Mouse (Mus musculus) R1 (cell line): ENCODE data around the gene A630073D07Rik.
"Not testable (repeated sequence)": the region's sequence is repeated elsewhere in the genome, so short reads cannot be mapped to it uniquely, and the experiment has no call there.

Experiments used
- DNase-seq: peaks from one replicate; pipeline ENCODE4 v3.0.0-alpha.2; 2018; ENCODE audit warnings: low read depth, low spot score

Gene A630073D07Rik

GRCm38 (mm10) chr6:132651426-132651825 is at the start of gene A630073D07Rik:
TSS of gene A630073D07Rik (minus strand) at chr6:132651526.
- no peak for DNase-seq

- DNase-seq: no peak
These were observed 49.6 kb upstream of the A630073D07Rik start, which contains the start of gene Tas2r121 for GRCm38 (mm10) chr6:132700907-132701306. TSS of gene Tas2r121 (minus strand) at chr6:132701007.

- not testable (repeated sequence) for DNase-seq
These were observed 40.3 kb upstream of the A630073D07Rik start for GRCm38 (mm10) chr6:132691596-132691995.

DNA sequence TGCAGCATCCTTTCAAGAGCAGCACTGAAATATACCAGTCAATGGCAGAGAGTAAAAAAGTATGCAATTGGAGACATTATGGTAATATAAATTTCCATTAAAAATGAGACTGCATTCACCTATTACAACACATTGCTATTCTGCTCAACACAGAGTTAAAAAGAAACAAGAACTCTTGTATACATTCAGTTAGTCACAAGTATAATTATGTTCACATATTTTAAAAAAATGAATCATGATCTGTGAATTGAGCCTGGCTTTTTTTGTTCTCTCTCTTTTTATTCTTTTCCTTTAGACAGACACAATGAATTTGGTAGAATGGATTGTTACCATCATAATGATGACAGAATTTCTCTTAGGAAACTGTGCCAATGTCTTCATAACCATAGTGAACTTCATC is 5.3 kb upstream of the A630073D07Rik start, which contains the start of gene Tas2r120:
Gene Tas2r120 (plus strand): TSS at position 301 of the 400 bp plus-strand sequence.
- no peak for DNase-seq

DNA sequence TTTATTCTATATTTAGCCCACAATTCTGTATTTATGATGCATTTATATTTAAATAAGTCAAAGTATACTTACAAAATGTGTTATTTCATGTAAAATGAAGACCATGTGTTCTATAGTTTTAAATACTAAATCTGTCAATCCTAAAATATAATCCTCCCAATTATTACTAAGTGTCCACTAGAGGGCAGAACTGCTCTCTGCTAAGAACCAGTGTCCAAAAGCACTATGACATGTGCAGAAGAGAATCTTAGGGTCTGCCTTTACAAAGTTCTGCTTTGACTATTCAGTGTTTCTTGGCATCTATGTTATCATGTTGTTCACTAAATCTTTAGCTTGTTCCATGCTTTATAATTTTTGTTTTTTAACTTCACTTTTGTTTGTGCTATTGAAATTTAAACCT is 1.9 kb downstream of the A630073D07Rik start:
- DNase-seq: peak; percentile 36

- not testable (repeated sequence) for DNase-seq
These were observed 55.7 kb downstream of the A630073D07Rik start, which contains the start of gene Prp2 for GRCm38 (mm10) chr6:132595613-132596012. TSS of gene Prp2 (plus strand) at chr6:132595913.
